Mouse (Mus musculus): ENCODE measurements around the gene Rab11b. TPM values are rescaled to one million over a fixed set of nuclear protein-coding genes. Genes with fewer than 3 reads are reported as not detected.
A peak's percentile ranks its signal among the peaks of the same experiment; 100 is the strongest.

Rab11b gene
- polyA plus RNA-seq (2016; fragmentation: Nextera tagmentation; extraction: Ambion mirVana), result 338 and 346 TPM in 2 replicates

GRCm38 (mm10) chr17:33760255-33761165, at the start of gene Rab11b:
Gene Rab11b, minus strand, starts transcription at chr17:33760530.
- Histone ChIP-seq H3K27ac (peak within 1 kb of the TSS; percentile 99), H3K4me3 (peak within 1 kb of the TSS; percentile 77), H3K36me3 (replicated peaks) (peaks cover 34% of the 10 kb centered on the region), H3K4me1 (peaks cover 41% of the 10 kb centered on the region), H3K9me3 (no peaks in the 10 kb centered on the region), H3K27me3 (ENCODE audit: poor library complexity, severe bottlenecking) (no peaks in the 10 kb centered on the region)
- 3% methylated on average over 35 of the region's 35 CpGs for WGBS
- DNase-seq (ENCODE audit: extremely low spot score, low spot score), result peak; percentile 98

GRCm38 (mm10) chr17:33808192-33808591, 47.9 kb upstream of the Rab11b start:
- H3K4me1 ChIP-seq, result peaks cover 19% of the 10 kb centered on the region
- 48% methylated on average over 10 of the region's 10 CpGs for WGBS

GRCm38 (mm10) chr17:33807181-33807888, 47.0 kb upstream of the Rab11b start:
- Histone ChIP-seq H3K36me3 (replicated peaks) (no peaks in the 10 kb centered on the region), H3K27ac (no peak overlapping the region), H3K4me1 (peaks cover 19% of the 10 kb centered on the region), H3K27me3 (ENCODE audit: poor library complexity, severe bottlenecking) (peaks cover 14% of the 10 kb centered on the region), H3K9me3 (no peaks in the 10 kb centered on the region), H3K4me3 (no peak overlapping the region)
- WGBS, result 70% methylated on average over 8 of the region's 9 CpGs
- DNase-seq (ENCODE audit: extremely low spot score, low spot score), result no peak

More at GRCm38 (mm10) chr17:33808192-33808591, 47.9 kb upstream of the Rab11b start:
- Histone ChIP-seq H3K27ac (no peak overlapping the region), H3K36me3 (replicated peaks) (no peaks in the 10 kb centered on the region), H3K4me3 (no peak overlapping the region), H3K9me3 (no peaks in the 10 kb centered on the region), H3K27me3 (ENCODE audit: poor library complexity, severe bottlenecking) (peaks cover 14% of the 10 kb centered on the region)
- no peak for DNase-seq (ENCODE audit: extremely low spot score, low spot score)

GRCm38 (mm10) chr17:33804745-33805144, 44.4 kb upstream of the Rab11b start:
- DNase-seq (ENCODE audit: extremely low spot score, low spot score), result no peak
- peaks cover 4% of the 10 kb centered on the region for H3K4me1 ChIP-seq
- no peaks in the 10 kb centered on the region for H3K27me3 ChIP-seq (ENCODE audit: poor library complexity, severe bottlenecking)
- H3K27ac ChIP-seq, result no peak overlapping the region
- H3K36me3 ChIP-seq (replicated peaks), result no peaks in the 10 kb centered on the region
- no peaks in the 10 kb centered on the region for H3K9me3 ChIP-seq
- 62% methylated on average over 1 of the region's 1 CpGs for WGBS
- no peak overlapping the region for H3K4me3 ChIP-seq

GRCm38 (mm10) chr17:33804205-33804604, 43.9 kb upstream of the Rab11b start:
- H3K9me3 ChIP-seq, result no peaks in the 10 kb centered on the region
- no peak overlapping the region for H3K27ac ChIP-seq
- no peak overlapping the region for H3K4me3 ChIP-seq
- DNase-seq (ENCODE audit: extremely low spot score, low spot score), result no peak
- peaks cover 4% of the 10 kb centered on the region for H3K4me1 ChIP-seq
- H3K27me3 ChIP-seq (ENCODE audit: poor library complexity, severe bottlenecking), result no peaks in the 10 kb centered on the region
- no peaks in the 10 kb centered on the region for H3K36me3 ChIP-seq (replicated peaks)
- WGBS, result 63% methylated on average over 4 of the region's 4 CpGs

- DNase-seq (ENCODE audit: extremely low spot score, low spot score), result no peak
- WGBS, result 13% methylated on average over 2 of the region's 2 CpGs
- H3K4me3 ChIP-seq, result no peak overlapping the region
Observed at GRCm38 (mm10) chr17:33802221-33802620, 41.9 kb upstream of the Rab11b start.

GRCm38 (mm10) chr17:33799277-33799676, 38.9 kb upstream of the Rab11b start:
- no peaks in the 10 kb centered on the region for H3K36me3 ChIP-seq (replicated peaks)
- 73% methylated on average over 1 of the region's 1 CpGs for WGBS
- no peaks in the 10 kb centered on the region for H3K9me3 ChIP-seq
- H3K4me1 ChIP-seq, result no peaks in the 10 kb centered on the region
- H3K27ac ChIP-seq, result no peak overlapping the region
- H3K27me3 ChIP-seq (ENCODE audit: poor library complexity, severe bottlenecking), result no peaks in the 10 kb centered on the region
- no peak overlapping the region for H3K4me3 ChIP-seq
- DNase-seq (ENCODE audit: extremely low spot score, low spot score), result no peak

More at GRCm38 (mm10) chr17:33802221-33802620, 41.9 kb upstream of the Rab11b start:
- H3K27ac ChIP-seq, result no peak overlapping the region
- no peaks in the 10 kb centered on the region for H3K4me1 ChIP-seq
- no peaks in the 10 kb centered on the region for H3K36me3 ChIP-seq (replicated peaks)
- no peaks in the 10 kb centered on the region for H3K9me3 ChIP-seq
- H3K27me3 ChIP-seq (ENCODE audit: poor library complexity, severe bottlenecking), result no peaks in the 10 kb centered on the region

GRCm38 (mm10) chr17:33798306-33798705, 38.0 kb upstream of the Rab11b start:
- Histone ChIP-seq H3K36me3 (replicated peaks) (no peaks in the 10 kb centered on the region), H3K27ac (no peak overlapping the region), H3K9me3 (no peaks in the 10 kb centered on the region), H3K4me3 (no peak overlapping the region), H3K27me3 (ENCODE audit: poor library complexity, severe bottlenecking) (no peaks in the 10 kb centered on the region), H3K4me1 (no peaks in the 10 kb centered on the region)
- DNase-seq (ENCODE audit: extremely low spot score, low spot score), result no peak
- WGBS, result 48% methylated on average over 3 of the region's 3 CpGs

- Histone ChIP-seq H3K4me1 (peaks cover 11% of the 10 kb centered on the region), H3K9me3 (no peaks in the 10 kb centered on the region), H3K4me3 (no peak overlapping the region), H3K27ac (no peak overlapping the region), H3K36me3 (replicated peaks) (no peaks in the 10 kb centered on the region), H3K27me3 (ENCODE audit: poor library complexity, severe bottlenecking) (no peaks in the 10 kb centered on the region)
- 85% methylated on average over 4 of the region's 4 CpGs for WGBS
- no peak for DNase-seq (ENCODE audit: extremely low spot score, low spot score)
Observed at GRCm38 (mm10) chr17:33788732-33789131, 28.4 kb upstream of the Rab11b start.

GRCm38 (mm10) chr17:33786375-33786774, 26.0 kb upstream of the Rab11b start:
- Histone ChIP-seq H3K27ac (0 out of 2 replicates have a peak overlapping the region, but pooled peaks have one; percentile 51), H3K4me1 (peaks cover 25% of the 10 kb centered on the region), H3K27me3 (ENCODE audit: poor library complexity, severe bottlenecking) (peaks cover 11% of the 10 kb centered on the region), H3K9me3 (no peaks in the 10 kb centered on the region), H3K36me3 (replicated peaks) (no peaks in the 10 kb centered on the region), H3K4me3 (no peak overlapping the region)
- WGBS, result 84% methylated on average over 18 of the region's 18 CpGs
- DNase-seq (ENCODE audit: extremely low spot score, low spot score), result no peak

GRCm38 (mm10) chr17:33784939-33785338, 24.6 kb upstream of the Rab11b start:
- 88% methylated on average over 2 of the region's 2 CpGs for WGBS
- Histone ChIP-seq H3K4me3 (no peak overlapping the region), H3K27ac (no peak overlapping the region), H3K27me3 (ENCODE audit: poor library complexity, severe bottlenecking) (peaks cover 18% of the 10 kb centered on the region), H3K4me1 (peaks cover 39% of the 10 kb centered on the region), H3K36me3 (replicated peaks) (no peaks in the 10 kb centered on the region), H3K9me3 (no peaks in the 10 kb centered on the region)
- DNase-seq (ENCODE audit: extremely low spot score, low spot score), result no peak

- Histone ChIP-seq H3K4me1 (peaks cover 55% of the 10 kb centered on the region), H3K4me3 (no peak overlapping the region), H3K27me3 (ENCODE audit: poor library complexity, severe bottlenecking) (peaks cover 18% of the 10 kb centered on the region), H3K27ac (no peak overlapping the region), H3K9me3 (no peaks in the 10 kb centered on the region), H3K36me3 (replicated peaks) (peaks cover 5% of the 10 kb centered on the region; the same call in 1 of the 2 replicates)
- no peak for DNase-seq (ENCODE audit: extremely low spot score, low spot score)
Observed at GRCm38 (mm10) chr17:33783408-33783807, 23.1 kb upstream of the Rab11b start.

GRCm38 (mm10) chr17:33782067-33782466, 21.7 kb upstream of the Rab11b start:
- peak overlapping the region; percentile 87 for H3K27ac ChIP-seq
- peaks cover 18% of the 10 kb centered on the region for H3K27me3 ChIP-seq (ENCODE audit: poor library complexity, severe bottlenecking)
- WGBS, result 34% methylated on average over 4 of the region's 4 CpGs
- no peaks in the 10 kb centered on the region for H3K9me3 ChIP-seq
- H3K4me3 ChIP-seq, result peak overlapping the region; percentile 62
- H3K36me3 ChIP-seq (replicated peaks), result peaks cover 18% of the 10 kb centered on the region
- H3K4me1 ChIP-seq, result peaks cover 56% of the 10 kb centered on the region
- no peak for DNase-seq (ENCODE audit: extremely low spot score, low spot score)

All from forebrain, embryonic 10.5 days (tissue).